Mouse (Mus musculus) MEL (cell line): ENCODE measurements around the gene Maea. TPM values are rescaled to one million over a fixed set of nuclear protein-coding genes. Genes with fewer than 3 reads are reported as not detected.

Source experiments
- DNase-seq: peaks from one replicate; pipeline ENCODE4 v3.0.0; 2011; ENCODE audit warnings: low read depth, low spot score
- H3K27ac ChIP-seq: 2 replicates; pipeline ENCODE4 v1.5.1; 2012; ENCODE audit warnings: low read depth, mild to moderate bottlenecking, control low read depth, low read length, moderate library complexity; ENCODE audit not compliant: control insufficient read depth
- H3K27me3 ChIP-seq, 2 experiments: fragments of 150-350 bp in 1 of 2; sonication (generic) in 1 of 2; 2 replicates each; pipeline ENCODE4 v1.6.1; 2012; ENCODE audit warnings: low read length in 2 of 2, mild to moderate bottlenecking in 2 of 2, improper control_type of control experiment in 1 of 2, moderate library complexity in 1 of 2; ENCODE audit not compliant: insufficient read depth in 2 of 2, control insufficient read depth in 1 of 2
- H3K36me3 ChIP-seq, 2 experiments: 2 replicates each; pipeline ENCODE4 v1.6.1; 2012 to 2014; ENCODE audit warnings: low read length in 2 of 2, improper control_type of control experiment in 1 of 2, inconsistent platforms in 1 of 2, mild to moderate bottlenecking in 1 of 2; ENCODE audit not compliant: insufficient read depth in 2 of 2, control insufficient read depth in 1 of 2
- H3K4me1 ChIP-seq, 2 experiments: fragments of 150-350 bp in 1 of 2; sonication (generic) in 1 of 2; 2 replicates each; pipeline ENCODE4 v1.6.1; 2012; ENCODE audit warnings: low read length in 2 of 2, improper control_type of control experiment in 1 of 2, mild to moderate bottlenecking in 1 of 2; ENCODE audit not compliant: insufficient read depth in 2 of 2, control insufficient read depth in 1 of 2
- H3K4me3 ChIP-seq, 2 experiments: fragments of 150-350 bp in 1 of 2; sonication (generic) in 1 of 2; 2 replicates each; pipeline ENCODE4 v1.5.1; 2012; ENCODE audit warnings: low read depth in 2 of 2, low read length in 2 of 2, mild to moderate bottlenecking in 2 of 2, moderate library complexity in 2 of 2, control low read depth in 1 of 2, improper control_type of control experiment in 1 of 2; ENCODE audit not compliant: control insufficient read depth in 1 of 2, insufficient read depth in 1 of 2
- H3K79me2 ChIP-seq: 2 replicates; pipeline ENCODE4 v1.6.1; 2012; ENCODE audit warnings: mild to moderate bottlenecking, low read length, moderate library complexity; ENCODE audit not compliant: control insufficient read depth, poor library complexity, insufficient read depth
- H3K9ac ChIP-seq: 2 replicates; pipeline ENCODE4 v1.6.1; 2012; ENCODE audit warnings: low read depth, mild to moderate bottlenecking, control low read depth, low read length, moderate library complexity; ENCODE audit not compliant: control insufficient read depth, poor library complexity, severe bottlenecking
- H3K9me3 ChIP-seq: fragments of 150-350 bp; sonication (generic); replicated peaks from 2 replicates; pipeline ENCODE4 v1.6.1; 2012; ENCODE audit warnings: mild to moderate bottlenecking, low read length, improper control_type of control experiment, moderate library complexity; ENCODE audit not compliant: insufficient read depth
- BHLHE40 ChIP-seq: IDR thresholded peaks from 2 replicates; pipeline ENCODE4 v1.6.1; 2012; ENCODE audit warnings: low read depth, mild to moderate bottlenecking, inconsistent platforms, low read length, improper control_type of control experiment, borderline replicate concordance
- CHD1 ChIP-seq: IDR thresholded peaks from 2 replicates; pipeline ENCODE4 v1.6.1; 2012; ENCODE audit warnings: low read depth, mild to moderate bottlenecking, inconsistent platforms, low read length, improper control_type of control experiment
- CHD2 ChIP-seq: IDR thresholded peaks from 2 replicates; pipeline ENCODE4 v1.6.1; 2011; ENCODE audit warnings: low read length, improper control_type of control experiment
- CTCF ChIP-seq, 3 experiments: IDR thresholded peaks in 2 of 3; conservative IDR thresholded peaks in 1 of 3; 2 replicates each; pipeline ENCODE4 v1.5.1; 2011 to 2012; ENCODE audit warnings: low read length in 3 of 3, low read depth in 2 of 3, mild to moderate bottlenecking in 2 of 3, improper control_type of control experiment in 1 of 3, inconsistent platforms in 1 of 3, mixed read lengths in 1 of 3, moderate library complexity in 1 of 3; ENCODE audit not compliant: control insufficient read depth in 1 of 3, insufficient read depth in 1 of 3, poor library complexity in 1 of 3, severe bottlenecking in 1 of 3
- ELF1 ChIP-seq: IDR thresholded peaks from 2 replicates; pipeline ENCODE4 v1.6.1; 2014; ENCODE audit warnings: low read depth, mild to moderate bottlenecking, inconsistent platforms, low read length, improper control_type of control experiment, moderate library complexity
- EP300 ChIP-seq, 2 experiments: IDR thresholded peaks; 2 replicates each; pipeline ENCODE4 v1.6.1; 2011; ENCODE audit warnings: improper control_type of control experiment in 2 of 2, low read length in 2 of 2, low read depth in 1 of 2, mild to moderate bottlenecking in 1 of 2
- GABPA ChIP-seq: IDR thresholded peaks from 2 replicates; pipeline ENCODE4 v1.6.1; 2012; ENCODE audit warnings: low read depth, mild to moderate bottlenecking, inconsistent platforms, low read length, improper control_type of control experiment, moderate library complexity
- GATA1 ChIP-seq: IDR thresholded peaks from 2 replicates; pipeline ENCODE4 v1.6.1; 2011; ENCODE audit warnings: low read depth, low read length, improper control_type of control experiment
- HCFC1 ChIP-seq: IDR thresholded peaks from 2 replicates; pipeline ENCODE4 v1.6.1; 2012; ENCODE audit warnings: low read depth, mild to moderate bottlenecking, inconsistent platforms, low read length, improper control_type of control experiment, moderate library complexity
- JUND ChIP-seq: IDR thresholded peaks from 2 replicates; pipeline ENCODE4 v1.6.1; 2011; ENCODE audit warnings: low read depth, mild to moderate bottlenecking, improper control_type of control experiment, low read length
- KAT2A ChIP-seq: conservative IDR thresholded peaks from 2 replicates; pipeline ENCODE4 v1.6.1; 2012; ENCODE audit warnings: low read depth, low read length, improper control_type of control experiment, inconsistent platforms
- MAFK ChIP-seq: IDR thresholded peaks from 2 replicates; pipeline ENCODE4 v1.6.1; 2011; ENCODE audit warnings: low read depth, mild to moderate bottlenecking, low read length, improper control_type of control experiment, borderline replicate concordance
- MAX ChIP-seq: IDR thresholded peaks from 2 replicates; pipeline ENCODE4 v1.6.1; 2011; ENCODE audit warnings: low read length, improper control_type of control experiment
- MEF2A ChIP-seq: IDR thresholded peaks from 2 replicates; pipeline ENCODE4 v1.6.1; 2014; ENCODE audit warnings: low read depth, mild to moderate bottlenecking, inconsistent platforms, low read length, improper control_type of control experiment; ENCODE audit not compliant: poor library complexity, insufficient replicate concordance, severe bottlenecking; ENCODE audit errors: extremely low read depth
- MXI1 ChIP-seq: IDR thresholded peaks from 2 replicates; pipeline ENCODE4 v1.6.1; 2011; ENCODE audit warnings: mild to moderate bottlenecking, low read depth, low read length, improper control_type of control experiment
- MYB ChIP-seq: IDR thresholded peaks from 2 replicates; pipeline ENCODE4 v1.6.1; 2011; ENCODE audit warnings: mild to moderate bottlenecking, low read depth, low read length, improper control_type of control experiment
- NRF1 ChIP-seq: IDR thresholded peaks from 2 replicates; pipeline ENCODE4 v1.6.1; 2014; ENCODE audit warnings: low read depth, mild to moderate bottlenecking, inconsistent platforms, low read length, improper control_type of control experiment, moderate library complexity; ENCODE audit not compliant: poor library complexity, insufficient read depth, severe bottlenecking
- POLR2A ChIP-seq, 2 experiments: IDR thresholded peaks; 2 replicates each; pipeline ENCODE4 v1.6.1; 2011 to 2012; ENCODE audit warnings: low read length in 2 of 2, mild to moderate bottlenecking in 2 of 2, control low read depth in 1 of 2, improper control_type of control experiment in 1 of 2, low read depth in 1 of 2, moderate library complexity in 1 of 2; ENCODE audit not compliant: control insufficient read depth in 1 of 2, insufficient read depth in 1 of 2, poor library complexity in 1 of 2
- POLR2AphosphoS2 ChIP-seq: IDR thresholded peaks from 2 replicates; pipeline ENCODE4 v1.6.1; 2011; ENCODE audit warnings: low read length, improper control_type of control experiment
- POLR2AphosphoS5 ChIP-seq: IDR thresholded peaks from 2 replicates; pipeline ENCODE4 v1.6.1; 2012; ENCODE audit warnings: low read depth, borderline replicate concordance, mild to moderate bottlenecking, inconsistent platforms, low read length, moderate library complexity, mixed read lengths
- RAD21 ChIP-seq: IDR thresholded peaks from 2 replicates; pipeline ENCODE4 v1.6.1; 2011; ENCODE audit warnings: mild to moderate bottlenecking, low read depth, low read length, improper control_type of control experiment
- RCOR1 ChIP-seq: IDR thresholded peaks from 2 replicates; pipeline ENCODE4 v1.6.1; 2012; ENCODE audit warnings: low read depth, mild to moderate bottlenecking, inconsistent platforms, low read length, improper control_type of control experiment
- SMC3 ChIP-seq: IDR thresholded peaks from 2 replicates; pipeline ENCODE4 v1.6.1; 2011; ENCODE audit warnings: low read depth, low read length, improper control_type of control experiment
- TAL1 ChIP-seq: IDR thresholded peaks from 2 replicates; pipeline ENCODE4 v1.6.1; 2012; ENCODE audit warnings: mild to moderate bottlenecking, inconsistent platforms, low read length, moderate library complexity, mixed read lengths
- TBP ChIP-seq: IDR thresholded peaks from 2 replicates; pipeline ENCODE4 v1.8.0; 2011; ENCODE audit warnings: low read depth, low read length, improper control_type of control experiment
- USF2 ChIP-seq, 2 experiments: IDR thresholded peaks; 2 replicates each; pipeline ENCODE4 v1.6.1; 2011 to 2012; ENCODE audit warnings: improper control_type of control experiment in 2 of 2, low read length in 2 of 2, borderline replicate concordance in 1 of 2, inconsistent platforms in 1 of 2, low read depth in 1 of 2, mild to moderate bottlenecking in 1 of 2; ENCODE audit not compliant: insufficient read depth in 1 of 2
- ZC3H11A ChIP-seq: IDR thresholded peaks from 2 replicates; pipeline ENCODE4 v1.6.1; 2012; ENCODE audit warnings: low read depth, mild to moderate bottlenecking, inconsistent platforms, low read length, improper control_type of control experiment
- ZKSCAN1 ChIP-seq: IDR thresholded peaks from 2 replicates; pipeline ENCODE4 v1.6.1; 2012; ENCODE audit warnings: low read depth, mild to moderate bottlenecking, inconsistent platforms, low read length, improper control_type of control experiment, moderate library complexity
- ZNF384 ChIP-seq: IDR thresholded peaks from 2 replicates; pipeline ENCODE4 v1.6.1; 2012; ENCODE audit warnings: low read depth, mild to moderate bottlenecking, inconsistent platforms, low read length, improper control_type of control experiment
- polyA plus RNA-seq, 2 experiments: library from polyadenylated mRNA; stranded (reverse) in 1 of 2; unstranded in 1 of 2; fragments of >175 nt in 1 of 2; fragments of >200 nt in 1 of 2; gene quantifications; 2 replicates each; pipeline versions ENCODE4 v1.2.1 to v1.2.4; 2012; ENCODE audit warnings: low replicate concordance in 2 of 2, low read depth in 1 of 2; ENCODE audit not compliant: insufficient read length in 2 of 2, insufficient read depth in 1 of 2, missing spikeins in 1 of 2
- total RNA-seq: library from RNA; depleted of rRNA; stranded (reverse); fragments of 300-350 nt; gene quantifications from 2 replicates; pipeline ENCODE4 v1.2.3, GENCODE M21; 2012

Gene Maea
- total and polyA plus RNA-seq, 3 experiments = 140 to 224 TPM; not detected in 1

GRCm38 (mm10) chr5:33377801-33378301 lies 42.5 kb downstream of the Maea start:
- H3K27me3 ChIP-seq = no peaks in the 10 kb centered on the region
- DNase-seq = no peak
- H3K36me3 ChIP-seq = peaks cover 4 to 6% of the 10 kb centered on the region in 2 experiments; a peak in 3 of 4 replicates
- H3K9ac ChIP-seq = peak overlapping the region; percentile 70
- H3K79me2 ChIP-seq = peaks cover 7% of the 10 kb centered on the region; the same call in 1 of the 2 replicates
- peak overlapping the region; percentile 61 to 64 for H3K4me3 ChIP-seq
- H3K4me1 ChIP-seq = peaks cover 0 to 5% of the 10 kb centered on the region in 2 experiments; a peak in 3 of 4 replicates
- H3K27ac ChIP-seq = peak overlapping the region; percentile 64
- TF ChIP-seq CHD1 (0 out of 2 replicates have a peak, but pooled peaks have one; percentile 9), CHD2 (no peak)
- TF ChIP-seq, all 39 proteins: peak for 1
- no peaks in the 10 kb centered on the region for H3K9me3 ChIP-seq

DNA sequence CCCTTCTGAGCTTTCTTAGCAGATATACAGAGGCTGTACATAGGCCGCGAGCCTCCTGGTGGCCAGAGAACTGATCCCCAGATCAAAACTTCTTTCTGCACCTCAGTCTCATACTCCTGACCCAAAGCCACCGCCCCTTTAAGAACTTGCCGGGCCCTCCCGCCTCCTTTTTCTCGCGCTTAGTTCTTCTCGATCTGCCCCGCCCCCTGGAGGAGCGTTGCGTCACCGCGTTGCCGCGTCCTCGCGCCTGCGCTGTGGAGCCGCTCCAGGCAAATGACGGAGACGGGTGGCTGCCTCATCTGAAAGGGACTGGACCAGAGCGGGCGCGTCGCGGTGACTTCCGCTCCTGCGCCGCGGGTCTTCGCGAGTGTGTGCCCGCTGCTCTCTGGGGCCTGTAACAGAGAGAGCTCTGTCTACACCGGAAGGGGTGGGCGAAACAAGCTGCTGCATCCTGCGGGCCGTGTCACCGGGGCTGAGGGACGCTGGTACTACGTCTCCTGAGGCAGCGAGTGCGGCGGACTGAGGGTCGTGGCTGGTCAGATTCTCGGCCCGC lies 43.1 kb downstream of the Maea start, which contains the start of gene Uvssa:
Gene Uvssa, plus strand, starts transcription at position 248 of the 553 bp plus-strand sequence.
- peak within 1 kb of the TSS; percentile 96 for H3K27ac ChIP-seq
- peaks cover 7% of the 10 kb centered on the region; the same call in 1 of the 2 replicates for H3K79me2 ChIP-seq
- peak within 1 kb of the TSS; percentile 81 to 84 for H3K4me3 ChIP-seq
- H3K9me3 ChIP-seq = no peaks in the 10 kb centered on the region
- no peaks in the 10 kb centered on the region for H3K27me3 ChIP-seq
- peak; percentile 100 for DNase-seq
- H3K36me3 ChIP-seq = peaks cover 3 to 4% of the 10 kb centered on the region in 2 experiments; a peak in 3 of 4 replicates
- peak within 1 kb of the TSS; percentile 88 for H3K9ac ChIP-seq
- H3K4me1 ChIP-seq = peaks cover 0 to 5% of the 10 kb centered on the region in 2 experiments; a peak in 3 of 4 replicates
- TF ChIP-seq TAL1 (no peak), TBP (peak; percentile 73), CHD1 (no peak), ZKSCAN1 (no peak), GATA1 (no peak), BHLHE40 (no peak), JUND (no peak), CHD2 (no peak), SMC3 (peak; percentile 59), MAFK (no peak), RAD21 (peak; percentile 21; the same call in 1 of the 2 replicates), RCOR1 (no peak), EP300 (IDR thresholded peaks at IDR 0.05; ENCODE audit: low read depth in 1 of 2, low read length in 2 of 2) (0 out of 4 replicates have a peak, but pooled peaks of 1 of the 2 experiments have one; percentile 29), POLR2AphosphoS2 (peak; percentile 88), GABPA (no peak), USF2 (IDR thresholded peaks at IDR 0.05; ENCODE audit: borderline replicate concordance in 1 of 2, insufficient read depth in 1 of 2, low read depth in 1 of 2, low read length in 2 of 2) (no peak), MEF2A (no peak), ZNF384 (no peak), HCFC1 (peak; percentile 95), CTCF (IDR thresholded peaks at IDR 0.05 in 2 of 3, conservative IDR thresholded peaks at IDR 0.05 in 1 of 3; ENCODE audit: control insufficient read depth in 1 of 3, insufficient read depth in 1 of 3, low read depth in 2 of 3, low read length in 3 of 3, poor library complexity in 1 of 3, severe bottlenecking in 1 of 3) (peak in 1 of 3 experiments; percentile 48; a peak in 3 of 6 replicates), POLR2AphosphoS5 (0 out of 2 replicates have a peak, but pooled peaks have one; percentile 68), KAT2A (peak; percentile 80), MAX (peak; percentile 70; the same call in 1 of the 2 replicates), NRF1 (peak; percentile 100; the same call in 1 of the 2 replicates), MYB (no peak), POLR2A (IDR thresholded peaks at IDR 0.05; ENCODE audit: control insufficient read depth in 1 of 2, insufficient read depth in 1 of 2, low read depth in 1 of 2, low read length in 2 of 2, poor library complexity in 1 of 2) (peak; percentile 95 to 97), ZC3H11A (no peak), ELF1 (peak; percentile 93), MXI1 (no peak; the same call in 1 of the 2 replicates)
